Mouse (Mus musculus) lung, embryonic 16.5 days (tissue): ENCODE measurements around the gene Cbln4. TPM values are rescaled to one million over a fixed set of nuclear protein-coding genes. Genes with fewer than 3 reads are reported as not detected.

Experiments used
- ATAC-seq: fragments of 200-750 bp; cut with Nextera tagmentation; 2 replicates; pipeline ENCODE4 v1.8.0; 2017; ENCODE audit warnings: low read depth, mild to moderate bottlenecking, moderate library complexity
- H3K27ac ChIP-seq: fragments of 300-500 bp; sonication (generic); 2 replicates; pipeline ENCODE4 v1.5.1; 2014; ENCODE audit warnings: mild to moderate bottlenecking, control low read depth, low read length
- H3K27me3 ChIP-seq: fragments of 300-500 bp; sonication (generic); 2 replicates; pipeline ENCODE4 v1.6.1; 2014; ENCODE audit warnings: low read depth, low read length, mixed read lengths; ENCODE audit not compliant: control insufficient read depth, insufficient read depth
- H3K36me3 ChIP-seq: fragments of 300-500 bp; sonication (generic); 2 replicates; pipeline ENCODE4 v1.6.1; 2014; ENCODE audit warnings: low read length; ENCODE audit not compliant: control insufficient read depth, insufficient read depth
- H3K4me1 ChIP-seq: fragments of 300-500 bp; sonication (generic); replicated peaks from 2 replicates; pipeline ENCODE4 v1.6.1; 2014; ENCODE audit warnings: low read length, mixed read lengths; ENCODE audit not compliant: control insufficient read depth, insufficient read depth
- H3K4me2 ChIP-seq: fragments of 300-500 bp; sonication (generic); 2 replicates; pipeline ENCODE4 v1.6.1; 2014; ENCODE audit warnings: low read depth, low read length, control low read depth
- H3K4me3 ChIP-seq: fragments of 300-500 bp; sonication (generic); 2 replicates; pipeline ENCODE4 v1.5.1; 2014; ENCODE audit warnings: mild to moderate bottlenecking, low read length, control low read depth
- H3K9ac ChIP-seq: fragments of 300-500 bp; sonication (generic); 2 replicates; pipeline ENCODE4 v1.6.1; 2014; ENCODE audit warnings: low read length, control low read depth
- H3K9me3 ChIP-seq: fragments of 300-500 bp; sonication (generic); 2 replicates; pipeline ENCODE4 v1.6.1; 2016; ENCODE audit warnings: low read length; ENCODE audit not compliant: control insufficient read depth
- WGBS: fragments of 180-500 bp; shearing (Covaris S2); extraction: QIAGEN DNeasy Blood & Tissue Kit; methylation state at CpG from one replicate; pipeline ENCODE4 v1.1.7; 2014; 5-methylcytosine and 5-hydroxymethylcytosine counted together
- polyA plus RNA-seq: library from polyadenylated mRNA; unstranded; fragments of >200 nt; fragmentation: Nextera tagmentation; extraction: Ambion mirVana; gene quantifications from 2 replicates; pipeline ENCODE4 v1.2.1, GENCODE M21; 2015

Gene Cbln4
- polyA plus RNA-seq, 1 experiment from 2014 or later = 0.08 TPM

GRCm38 (mm10) chr2:171994240-171994639 is 49.0 kb downstream of the Cbln4 start:
- peaks cover 9% of the 10 kb centered on the region; the same call in 1 of the 2 replicates for H3K4me1 ChIP-seq
- no peak for ATAC-seq
- no peak overlapping the region for H3K9ac ChIP-seq
- no peaks in the 10 kb centered on the region for H3K36me3 ChIP-seq
- 87% methylated on average over 5 of the region's 5 CpGs for WGBS
- no peak overlapping the region for H3K27ac ChIP-seq
- no peak overlapping the region for H3K4me2 ChIP-seq
- H3K9me3 ChIP-seq = no peaks in the 10 kb centered on the region
- no peaks in the 10 kb centered on the region for H3K27me3 ChIP-seq
- H3K4me3 ChIP-seq = no peak overlapping the region

- no peaks in the 10 kb centered on the region for H3K9me3 ChIP-seq
- ATAC-seq = no peak
- H3K27ac ChIP-seq = no peak overlapping the region
- H3K4me2 ChIP-seq = no peak overlapping the region
- no peaks in the 10 kb centered on the region for H3K27me3 ChIP-seq
- H3K9ac ChIP-seq = no peak overlapping the region
- 44% methylated on average over 6 of the region's 6 CpGs for WGBS
- no peak overlapping the region for H3K4me3 ChIP-seq
- no peaks in the 10 kb centered on the region for H3K4me1 ChIP-seq
- no peaks in the 10 kb centered on the region for H3K36me3 ChIP-seq
Measured at GRCm38 (mm10) chr2:171986686-171987085, 56.6 kb downstream of the Cbln4 start.

Other genes with a start within 250 kb of the Cbln4 start
- gene Mc3r, start 205.0 kb upstream of the Cbln4 start, polyA plus RNA-seq = not detected in 2 replicates